Mouse (Mus musculus): ENCODE results near the gene Kcnd3.

DNA sequence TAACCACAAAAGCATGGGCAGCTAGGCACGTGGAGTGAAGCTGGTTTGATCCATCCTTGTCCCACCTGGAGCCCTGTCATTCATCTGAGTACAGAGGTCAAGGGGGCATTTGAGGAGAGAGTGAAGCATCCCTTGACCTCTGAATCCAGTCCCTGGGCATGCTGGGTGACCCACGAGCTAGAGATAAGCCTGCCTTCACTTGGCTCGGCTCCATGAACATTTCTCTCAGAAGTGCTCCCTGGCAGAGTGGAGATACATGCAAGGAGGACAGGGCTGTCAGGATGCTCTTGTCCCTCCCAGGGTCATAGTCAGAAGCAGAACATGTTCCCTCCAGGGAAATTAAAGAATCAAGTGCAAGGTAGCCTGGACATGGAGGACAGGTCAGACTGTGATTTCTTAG, 62.1 kb downstream of the Kcnd3 start:
- TF ChIP-seq CTCF (IDR thresholded peaks at IDR 0.05; ENCODE audit: low read depth, low read length) (no peak), GATA1 (IDR thresholded peaks at IDR 0.05; ENCODE audit: borderline replicate concordance, low read length) (no peak)
